Mouse (Mus musculus) lung, postnatal 36 days (tissue): Measurements from ENCODE around the gene AC134908.4.
"Not testable (repeated sequence)": the region's sequence is repeated elsewhere in the genome, so short reads cannot be mapped to it uniquely, and the experiment has no call there.

Experiments used
- DNase-seq: peaks from one replicate; pipeline ENCODE4 v3.0.0; 2022; ENCODE audit warnings: mixed read lengths

Gene AC134908.4

DNA sequence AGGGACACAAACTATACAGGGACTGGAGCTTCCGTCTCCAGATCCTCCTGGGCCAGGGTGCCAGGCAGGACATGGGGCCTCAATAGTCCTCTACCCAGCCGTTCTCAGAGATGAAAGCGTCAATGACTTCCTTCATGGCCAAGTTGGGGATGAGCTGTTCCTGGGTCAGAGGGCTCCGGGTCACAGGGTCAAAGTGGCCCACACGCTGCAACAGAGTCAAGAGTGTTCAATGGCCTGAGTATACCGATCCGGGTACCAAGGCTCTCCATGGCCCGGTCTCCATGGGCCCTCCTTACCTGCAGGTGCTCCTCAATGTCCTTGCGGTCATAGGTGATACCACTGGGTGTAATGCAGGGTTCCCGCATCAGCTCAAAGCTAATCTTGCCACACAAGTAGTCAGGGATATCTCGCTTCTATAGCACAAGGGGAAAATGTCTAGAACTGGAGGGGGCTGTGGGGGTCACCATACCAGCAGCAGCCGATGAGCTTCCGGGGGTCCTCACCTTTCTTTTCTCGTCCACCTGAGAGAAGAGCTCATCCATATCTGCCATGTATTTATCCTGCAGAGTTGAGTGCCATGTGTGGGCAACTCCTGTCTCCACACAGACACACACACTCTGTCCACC lies 35.5 kb upstream of the AC134908.4 start:
- DNase-seq: no peak

DNA sequence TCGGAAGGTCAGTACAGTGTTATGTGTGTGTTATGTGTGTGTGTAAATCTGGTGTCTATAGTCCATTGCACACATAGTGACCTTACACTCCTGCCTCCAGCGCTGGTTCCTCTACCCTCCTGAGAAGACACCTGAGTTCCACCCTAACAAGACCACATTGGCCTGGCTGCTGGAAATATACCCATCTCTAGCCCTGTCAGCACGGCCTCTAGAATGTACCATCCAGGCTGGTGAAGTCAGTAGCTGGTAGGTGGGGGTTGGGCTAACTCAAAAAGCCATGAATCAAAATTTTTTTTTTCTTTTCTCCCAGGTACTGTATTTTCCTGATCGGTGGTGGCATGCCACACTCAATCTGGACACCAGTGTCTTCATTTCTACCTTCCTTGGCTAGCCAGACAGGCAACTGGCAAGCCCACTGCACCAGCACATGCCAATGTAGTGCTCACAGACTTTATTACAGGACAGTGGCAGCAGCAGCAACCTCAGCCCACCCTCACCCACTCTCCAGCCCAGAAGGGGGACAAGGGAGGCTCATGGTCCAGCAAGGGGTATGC lies 34.8 kb upstream of the AC134908.4 start:
- no peak for DNase-seq

DNA sequence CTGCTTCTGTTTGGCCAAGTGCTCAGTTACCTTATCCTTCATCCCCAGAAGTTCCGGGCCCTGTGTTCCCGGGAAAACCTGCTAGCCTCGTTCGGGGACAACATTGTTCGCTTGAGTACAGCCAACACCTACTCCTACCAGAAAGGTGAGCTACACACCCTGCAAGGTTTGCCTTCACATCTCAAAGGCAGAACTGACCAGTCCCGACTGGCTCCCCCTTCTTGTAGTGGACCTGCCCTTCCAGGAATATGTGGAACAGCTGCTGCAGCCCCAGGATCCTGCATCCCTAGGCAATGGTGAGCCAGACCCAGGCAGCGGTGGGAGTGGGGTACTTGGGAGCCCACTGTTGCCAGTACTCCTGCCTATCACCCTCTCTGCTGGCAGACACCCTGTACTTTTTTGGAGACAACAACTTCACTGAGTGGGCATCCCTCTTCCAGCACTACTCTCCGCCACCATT lies 34.1 kb upstream of the AC134908.4 start:
- DNase-seq: no peak

DNA sequence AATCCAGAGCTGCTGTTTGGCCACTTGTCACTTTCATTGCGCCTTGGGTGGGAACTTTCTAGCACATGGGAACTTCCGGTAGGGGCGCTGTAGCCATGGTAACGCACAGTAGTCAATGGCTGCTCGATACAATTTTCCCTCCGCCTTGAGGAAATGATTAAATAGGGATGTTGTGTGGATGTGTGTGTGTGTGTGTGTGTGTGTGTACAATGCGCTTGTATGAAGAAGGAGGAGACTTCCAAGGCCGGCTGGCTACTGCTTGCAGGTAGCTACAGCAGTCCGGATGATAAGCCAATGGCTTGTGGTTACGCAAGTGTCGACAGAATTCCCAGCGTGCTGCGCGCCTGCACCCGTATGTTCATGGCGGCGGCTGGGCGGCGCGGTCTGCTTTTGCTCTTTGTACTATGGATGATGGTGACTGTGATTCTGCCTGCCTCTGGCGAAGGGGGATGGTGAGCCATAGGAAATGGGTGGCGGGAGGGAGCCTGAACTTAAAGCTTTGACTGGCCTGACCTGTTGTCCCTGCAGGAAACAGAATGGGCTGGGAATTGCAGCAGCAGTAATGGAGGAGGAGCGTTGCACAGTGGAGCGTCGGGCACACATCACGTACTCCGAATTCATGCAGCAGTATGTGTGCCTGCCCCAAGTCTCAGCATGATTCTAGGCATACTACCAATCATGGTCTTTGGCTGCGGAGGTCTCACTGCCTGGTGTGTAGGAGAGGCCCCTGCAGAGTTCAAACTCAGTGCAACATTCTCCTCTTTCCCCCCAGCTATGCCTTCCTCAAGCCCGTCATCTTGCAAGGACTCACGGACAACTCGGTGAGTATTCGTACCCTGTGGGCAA lies 33.5 kb upstream of the AC134908.4 start, which contains the start of gene Jmjd8:
Gene Jmjd8 (plus strand): TSS at position 156 of the 846 bp plus-strand sequence.
- DNase-seq: peak; percentile 83

DNA sequence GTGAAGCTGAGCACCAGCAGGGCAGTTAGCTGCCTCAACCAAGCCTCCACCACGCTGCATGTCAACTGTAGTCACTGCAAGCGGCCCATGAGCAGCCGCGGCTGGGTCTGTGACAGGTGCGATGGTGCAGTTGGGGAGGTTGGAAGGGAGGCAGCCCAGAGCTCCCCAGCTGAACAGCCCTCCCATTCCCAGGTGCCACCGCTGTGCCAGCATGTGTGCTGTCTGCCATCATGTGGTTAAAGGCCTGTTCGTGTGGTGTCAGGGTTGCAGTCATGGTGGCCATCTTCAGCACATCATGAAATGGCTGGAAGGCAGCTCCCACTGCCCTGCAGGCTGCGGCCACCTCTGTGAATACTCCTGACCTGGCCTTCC lies 32.8 kb upstream of the AC134908.4 start:
- DNase-seq: no peak

DNA sequence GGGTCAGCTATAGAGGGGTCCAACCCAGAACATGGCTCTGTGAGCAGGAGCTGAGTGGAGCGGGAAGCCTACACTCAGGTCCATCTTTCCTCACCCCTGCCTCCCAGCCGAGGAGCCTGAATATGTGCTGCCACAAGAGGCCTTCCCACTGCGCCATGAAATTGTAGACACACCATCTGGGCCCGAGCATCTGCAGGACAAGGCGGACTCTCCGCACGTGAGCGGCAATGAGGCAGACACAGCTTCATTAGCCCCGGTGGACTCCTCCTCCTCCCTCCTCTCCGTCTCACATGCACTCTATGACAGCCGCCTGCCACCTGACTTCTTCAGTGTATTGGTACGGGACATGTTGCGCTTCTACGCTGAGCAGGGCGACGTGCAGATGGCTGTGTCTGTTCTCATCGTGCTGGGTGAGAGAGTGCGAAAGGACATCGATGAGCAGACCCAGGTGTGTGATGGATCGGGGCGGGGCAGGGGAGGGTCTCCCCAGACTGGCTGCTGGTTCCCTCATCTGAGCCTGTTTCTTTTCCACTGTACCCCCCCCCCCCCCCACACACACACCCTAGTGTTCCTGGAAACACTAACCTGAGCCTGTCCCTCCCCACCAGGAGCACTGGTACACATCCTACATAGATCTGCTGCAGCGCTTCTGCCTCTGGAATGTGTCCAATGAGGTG lies 32.2 kb upstream of the AC134908.4 start:
- no peak for DNase-seq

DNA sequence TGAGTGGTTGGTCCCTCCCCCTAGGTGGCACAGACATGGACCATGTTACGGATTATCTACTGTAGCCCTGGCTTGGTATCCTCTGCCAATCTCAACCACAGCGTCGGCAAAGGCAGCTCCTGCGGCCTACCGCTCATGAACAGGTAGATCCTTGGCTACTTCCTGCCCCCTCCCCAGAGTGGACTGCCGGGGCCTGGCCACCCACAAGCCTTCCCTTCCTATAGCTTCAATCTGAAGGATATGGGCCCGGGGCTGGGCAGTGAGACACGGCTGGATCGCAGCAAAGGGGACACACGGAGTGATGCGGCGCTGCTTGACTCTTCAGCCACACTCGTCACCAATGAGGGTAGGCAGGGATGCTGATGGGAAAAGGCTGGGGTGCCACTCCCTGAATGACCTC lies 31.6 kb upstream of the AC134908.4 start:
- no peak for DNase-seq

DNA sequence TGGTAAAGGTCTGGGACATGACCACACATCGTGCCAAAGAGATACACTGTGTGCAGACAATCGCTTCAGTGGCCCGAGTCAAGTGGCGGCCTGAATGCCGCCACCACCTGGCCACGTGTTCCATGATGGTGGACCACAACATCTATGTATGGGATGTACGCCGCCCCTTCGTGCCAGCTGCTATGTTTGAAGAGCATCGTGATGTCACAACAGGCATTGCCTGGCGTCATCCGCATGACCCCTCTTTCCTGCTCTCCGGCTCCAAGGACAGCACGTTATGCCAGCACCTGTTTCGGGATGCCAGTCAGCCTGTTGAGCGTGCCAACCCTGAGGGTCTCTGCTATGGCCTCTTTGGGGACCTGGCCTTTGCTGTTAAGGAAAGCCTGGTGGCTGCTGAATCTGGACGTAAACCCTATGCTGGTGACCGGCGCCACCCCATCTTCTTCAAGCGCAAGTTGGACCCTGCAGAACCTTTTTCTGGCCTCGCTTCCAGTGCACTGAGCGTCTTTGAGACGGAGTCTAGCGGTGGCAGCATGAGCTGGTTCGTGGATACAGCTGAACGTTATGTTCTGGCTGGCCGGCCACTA lies 30.6 kb upstream of the AC134908.4 start:
- DNase-seq: no peak

DNA sequence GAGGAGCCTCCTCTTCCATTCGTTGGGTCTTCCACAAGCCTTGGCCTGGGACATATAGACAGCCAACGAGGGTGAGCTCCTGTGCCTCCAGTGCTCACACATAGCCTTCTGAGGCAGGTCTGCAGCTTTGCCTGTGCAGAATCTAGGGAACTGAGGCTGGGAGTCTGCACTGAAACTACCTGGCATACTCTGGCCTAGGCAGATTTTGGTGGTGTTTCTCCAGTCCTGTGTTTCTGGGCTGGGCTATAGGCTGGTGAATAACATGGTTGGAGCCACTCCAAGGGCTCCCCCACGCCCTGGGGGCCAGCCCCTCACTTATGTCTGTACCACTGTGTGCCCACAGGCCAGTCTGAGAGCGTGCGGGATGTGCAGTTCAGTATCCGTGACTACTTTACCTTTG lies 29.9 kb upstream of the AC134908.4 start:
- no peak for DNase-seq

DNA sequence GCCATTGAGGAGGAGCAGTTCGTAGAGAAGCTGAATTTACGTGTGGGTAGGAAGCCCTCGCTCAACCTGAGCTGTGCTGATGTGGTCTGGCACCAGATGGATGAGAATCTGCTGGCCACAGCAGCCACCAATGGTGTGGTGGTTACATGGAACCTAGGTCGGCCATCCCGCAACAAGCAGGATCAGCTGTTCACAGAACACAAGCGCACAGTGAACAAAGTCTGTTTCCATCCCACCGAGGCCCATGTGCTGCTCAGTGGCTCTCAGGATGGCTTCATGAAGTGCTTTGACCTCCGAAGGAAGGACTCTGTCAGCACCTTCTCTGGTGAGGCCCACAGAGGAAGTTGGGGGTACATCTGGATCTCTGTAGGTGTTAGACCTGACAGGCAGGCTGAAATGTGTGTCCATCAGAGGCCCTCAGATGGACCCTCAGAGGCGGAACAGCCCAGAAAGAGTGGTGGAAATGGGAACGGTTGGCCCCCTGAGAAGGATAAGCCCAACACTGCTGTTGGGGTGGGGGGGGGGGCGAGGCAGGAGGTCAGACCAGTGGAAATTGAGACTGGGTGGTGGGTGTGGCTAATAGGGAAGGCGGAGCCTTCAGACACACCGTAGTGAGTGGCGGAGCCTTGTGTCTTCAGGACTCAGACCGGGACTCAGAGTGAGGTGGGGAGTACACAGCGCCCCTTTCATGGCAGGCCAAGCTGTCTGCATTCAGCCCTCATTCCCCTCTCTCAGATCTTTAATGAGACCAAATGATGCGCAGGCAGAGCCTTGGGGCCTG lies 29.1 kb upstream of the AC134908.4 start:
- DNase-seq: no peak

DNA sequence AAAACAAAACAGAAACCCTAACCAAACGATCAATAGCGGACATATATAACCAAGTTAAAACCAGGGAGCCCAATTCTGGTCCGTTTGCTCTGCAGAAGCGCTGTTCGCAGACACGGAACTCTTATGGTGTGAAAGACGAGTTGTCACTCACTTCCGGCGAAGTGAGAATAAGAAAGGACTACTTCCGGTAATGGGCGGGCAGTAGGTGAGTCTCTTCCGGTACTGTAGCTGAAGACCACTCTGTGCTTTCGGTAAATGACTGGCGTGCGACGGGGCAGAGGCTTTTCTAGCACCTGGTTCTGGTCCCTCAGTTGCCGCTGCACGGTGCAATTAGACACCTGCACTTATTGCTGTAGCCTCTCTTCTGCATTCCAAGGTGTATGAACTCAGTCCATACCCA lies 28.0 kb upstream of the AC134908.4 start, which contains the start of gene Wdr24:
Gene Wdr24 (plus strand): TSS at position 176 of the 400 bp plus-strand sequence.
- DNase-seq: peak; percentile 89

DNA sequence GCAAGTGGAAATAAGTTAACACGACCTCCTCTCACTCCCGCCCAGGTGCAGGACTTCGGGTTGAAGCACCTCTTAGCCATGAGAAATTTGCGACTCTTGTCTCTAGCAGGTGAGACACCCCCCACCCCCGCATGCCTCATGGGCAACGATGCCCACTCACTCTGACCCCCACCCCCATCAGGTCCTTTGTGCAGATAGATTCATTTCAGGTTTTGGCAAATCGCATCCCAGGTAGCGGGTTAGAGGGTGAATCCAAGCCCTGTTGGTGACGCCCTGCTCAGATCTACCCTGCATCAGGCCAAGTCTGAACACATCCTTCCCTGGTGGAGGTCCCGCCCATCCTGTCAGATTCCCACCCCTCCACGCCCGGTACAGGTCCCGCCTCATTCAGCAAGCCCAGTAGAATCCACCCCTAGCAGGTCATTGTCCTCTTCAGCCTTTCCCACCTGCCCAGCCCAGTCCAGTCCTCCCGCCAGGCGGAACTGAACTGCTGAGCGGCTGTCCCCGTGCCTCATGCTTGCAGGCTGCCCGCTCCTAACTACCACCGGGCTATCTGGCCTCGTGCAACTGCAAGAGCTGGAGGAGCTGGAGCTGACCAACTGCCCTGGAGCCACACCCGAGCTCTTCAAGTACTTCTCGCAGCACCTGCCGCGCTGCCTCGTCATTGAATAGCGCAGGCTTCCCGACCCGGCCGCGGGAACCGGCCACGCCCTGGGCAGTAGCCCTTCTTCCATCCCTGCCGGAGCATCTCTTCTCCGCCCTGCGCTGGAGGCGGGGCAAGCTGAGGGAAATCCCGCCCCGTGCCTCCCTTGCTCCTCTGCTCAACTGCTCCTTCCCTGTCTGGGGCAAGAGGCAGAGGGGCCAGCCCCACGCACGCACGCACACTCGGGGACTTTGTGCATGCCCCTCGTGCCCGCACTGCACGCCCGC lies 23.7 kb upstream of the AC134908.4 start:
- DNase-seq: no peak

DNA sequence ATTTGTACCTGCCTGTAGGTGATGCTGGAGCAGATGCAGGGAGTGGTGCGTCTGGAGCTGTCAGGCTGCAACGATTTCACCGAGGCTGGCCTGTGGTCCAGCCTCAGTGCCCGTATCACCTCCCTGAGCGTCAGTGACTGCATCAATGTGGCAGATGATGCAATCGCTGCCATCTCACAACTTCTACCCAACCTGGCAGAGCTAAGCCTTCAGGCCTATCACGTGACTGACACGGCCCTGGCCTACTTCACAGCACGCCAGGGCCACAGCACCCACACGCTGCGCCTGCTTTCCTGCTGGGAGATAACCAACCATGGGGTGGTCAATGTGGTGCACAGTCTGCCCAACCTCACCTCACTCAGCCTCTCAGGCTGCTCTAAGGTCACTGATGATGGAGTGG lies 22.2 kb upstream of the AC134908.4 start:
- no peak for DNase-seq

DNA sequence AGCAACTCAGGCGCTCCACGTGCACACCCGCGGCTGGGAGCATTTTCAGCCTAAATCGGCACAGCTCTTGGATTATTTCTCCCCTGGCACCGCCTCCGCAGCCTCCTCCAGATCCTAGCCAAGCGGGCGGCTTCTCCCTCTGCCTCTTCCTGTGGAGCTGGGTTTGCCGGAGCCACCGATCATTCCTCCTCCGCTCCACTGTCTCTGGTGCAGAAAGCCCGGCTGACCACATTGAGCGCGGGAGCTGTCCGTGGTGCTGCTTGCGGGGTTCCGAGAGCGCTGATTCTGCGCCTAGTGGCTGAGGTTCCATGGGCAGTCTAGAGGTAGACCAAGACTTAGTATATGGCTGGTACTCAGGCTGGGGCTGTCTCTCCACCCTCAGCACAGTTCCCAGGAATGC lies 18.0 kb upstream of the AC134908.4 start:
- DNase-seq: peak; percentile 86

DNA sequence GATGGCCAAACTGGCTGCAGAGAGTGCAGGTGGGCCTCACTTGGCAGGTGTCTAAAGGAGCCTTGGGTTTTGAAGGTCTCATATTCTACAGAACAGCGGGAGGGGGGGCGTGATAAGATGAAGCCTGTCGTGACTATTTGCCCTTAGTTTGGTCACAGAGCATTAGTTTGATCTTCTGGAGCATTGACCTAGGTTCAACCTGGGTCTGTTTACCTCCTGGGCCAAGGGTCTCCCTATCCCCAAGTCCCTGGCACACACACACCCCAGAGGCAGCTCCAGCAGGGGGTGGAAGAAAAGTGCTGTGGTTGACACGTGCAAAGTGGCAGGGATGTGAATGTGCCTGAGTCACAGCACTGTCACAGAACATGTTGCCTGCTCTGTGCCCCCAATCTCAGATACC lies 15.4 kb upstream of the AC134908.4 start:
- DNase-seq: no peak

DNA sequence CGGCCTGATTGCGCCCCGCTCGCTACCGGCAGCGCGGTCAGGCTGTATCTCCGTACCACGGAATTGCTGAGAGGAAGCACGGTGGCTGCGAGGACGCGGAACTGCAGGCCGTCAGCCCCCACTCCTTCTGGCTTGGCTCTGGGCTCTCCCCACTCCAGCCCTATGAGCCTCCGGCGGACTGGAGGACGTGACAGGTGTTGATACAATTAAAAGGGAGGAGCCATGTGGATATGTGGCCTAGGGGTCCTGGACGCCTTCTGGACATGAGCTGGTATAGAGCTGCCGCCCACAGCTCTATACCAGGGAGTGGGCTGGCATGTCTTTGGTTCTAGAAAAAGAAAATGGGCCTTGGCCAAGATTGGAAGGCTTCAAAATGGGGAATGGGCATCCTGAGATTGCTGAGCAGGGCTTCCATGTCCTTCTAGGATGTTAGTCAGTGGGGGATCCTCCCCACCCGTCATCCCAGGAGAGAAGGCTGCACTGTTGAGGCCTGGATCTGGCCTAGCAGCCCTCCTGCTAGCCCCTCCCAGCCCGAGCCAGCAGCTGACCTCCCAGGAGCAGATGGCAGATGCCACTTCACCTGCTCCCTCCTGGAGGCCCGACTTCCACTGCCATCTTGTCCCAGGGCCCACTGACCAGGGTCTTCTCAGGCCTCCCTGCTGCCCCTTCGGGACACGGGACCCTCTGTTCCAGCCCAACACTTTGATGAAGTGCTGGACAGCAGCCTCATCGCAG lies 14.3 kb upstream of the AC134908.4 start:
- no peak for DNase-seq

DNA sequence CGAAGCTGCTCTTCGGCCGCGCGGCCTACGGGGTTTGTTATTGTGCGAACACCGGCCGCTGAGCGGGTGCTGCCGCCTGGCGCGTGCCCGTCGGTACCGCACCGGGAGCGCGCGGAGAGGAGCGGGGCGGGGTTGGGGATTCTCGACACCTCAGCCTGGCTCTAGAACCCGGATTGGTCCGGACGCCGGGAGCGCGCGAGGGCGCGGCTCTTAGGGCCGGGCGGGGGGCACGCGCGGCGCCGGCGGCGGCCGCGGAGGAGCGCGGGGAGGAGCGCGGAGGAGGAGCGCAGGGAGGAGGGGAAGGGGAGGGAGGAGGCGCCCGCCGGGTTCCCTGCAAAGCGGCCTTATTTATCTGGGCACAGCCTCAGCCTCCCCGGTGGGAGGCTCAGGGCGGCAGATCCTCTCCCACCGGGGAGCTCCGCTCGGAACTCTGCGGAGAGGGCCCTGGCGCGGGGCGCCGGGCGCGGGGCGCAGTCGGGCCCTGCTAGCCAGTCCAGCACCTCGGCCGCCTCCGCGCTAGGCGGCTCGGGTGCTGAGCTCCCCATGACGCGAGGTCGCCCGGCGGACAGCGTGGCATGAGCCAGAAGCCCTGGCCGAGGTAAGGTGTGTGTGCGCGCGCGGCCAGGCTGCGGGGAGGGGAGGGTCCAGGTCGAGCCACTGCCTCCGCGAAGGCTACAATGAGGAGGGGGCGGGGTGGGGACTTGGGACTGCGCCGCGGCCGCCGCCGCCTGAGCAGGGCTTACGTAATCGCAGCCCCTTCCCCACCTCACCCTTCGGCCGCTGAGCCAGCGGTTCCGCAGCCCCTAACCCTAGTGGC lies 13.5 kb upstream of the AC134908.4 start, which contains the start of gene Fbxl16:
Gene Fbxl16 (plus strand): TSS at position 297 of the 817 bp plus-strand sequence.
- peak; percentile 65 for DNase-seq

DNA sequence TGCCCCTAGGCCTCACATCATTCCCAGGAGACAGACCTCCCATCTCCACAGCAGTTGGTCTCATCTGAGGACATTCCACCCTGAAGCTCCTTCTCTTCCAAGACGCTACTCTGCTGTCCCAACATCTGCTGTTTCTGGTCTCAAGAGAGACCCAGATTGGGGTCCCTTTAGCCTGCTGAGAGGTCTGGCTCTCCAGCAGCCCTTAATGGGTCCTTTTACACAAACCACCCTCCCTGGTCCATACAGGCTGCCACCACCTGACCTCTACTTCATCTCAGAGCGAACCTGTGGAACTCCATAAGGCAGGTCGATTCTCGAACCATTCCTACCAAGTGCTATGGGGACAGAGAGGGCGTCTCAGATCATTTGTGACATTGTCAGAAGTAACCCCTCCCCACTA lies 12.6 kb upstream of the AC134908.4 start:
- no peak for DNase-seq

DNA sequence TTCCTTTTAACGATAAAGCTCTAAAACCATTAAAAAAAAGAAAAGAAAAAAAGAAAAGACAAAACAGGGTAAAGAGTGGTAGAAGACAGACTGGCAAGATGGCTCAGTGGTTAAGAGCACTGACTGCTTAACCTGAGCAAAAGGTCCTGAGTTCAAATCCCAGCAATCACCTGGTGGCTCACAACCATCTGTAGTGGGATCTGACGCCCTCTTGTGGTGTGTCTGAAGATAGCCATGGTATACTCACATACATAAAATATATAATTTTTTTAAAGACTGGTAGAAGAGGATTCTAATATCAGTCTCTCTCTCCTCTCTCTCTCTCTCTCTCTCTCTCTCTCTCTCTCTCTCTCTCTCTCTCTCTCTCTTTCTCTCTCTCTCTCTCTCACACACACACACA lies 12.0 kb upstream of the AC134908.4 start:
- not testable (repeated sequence) for DNase-seq
